Mouse (Mus musculus) C2C12 (cell line): ENCODE results near the gene Gm12169.

Source experiments
- CEBPB ChIP-seq: IDR thresholded peaks from one replicate; pipeline ENCODE4 v1.6.1; 2011; ENCODE audit warnings: low read depth, mild to moderate bottlenecking, control low read depth, moderate library complexity
- CTCF ChIP-seq: IDR thresholded peaks from one replicate; pipeline ENCODE4 v1.5.1; 2011; ENCODE audit not compliant: control insufficient read depth, insufficient read depth, insufficient read length
- USF1 ChIP-seq: IDR thresholded peaks from one replicate; pipeline ENCODE4 v1.6.1; 2011; ENCODE audit warnings: low read depth, mild to moderate bottlenecking, control low read depth, moderate library complexity

DNA sequence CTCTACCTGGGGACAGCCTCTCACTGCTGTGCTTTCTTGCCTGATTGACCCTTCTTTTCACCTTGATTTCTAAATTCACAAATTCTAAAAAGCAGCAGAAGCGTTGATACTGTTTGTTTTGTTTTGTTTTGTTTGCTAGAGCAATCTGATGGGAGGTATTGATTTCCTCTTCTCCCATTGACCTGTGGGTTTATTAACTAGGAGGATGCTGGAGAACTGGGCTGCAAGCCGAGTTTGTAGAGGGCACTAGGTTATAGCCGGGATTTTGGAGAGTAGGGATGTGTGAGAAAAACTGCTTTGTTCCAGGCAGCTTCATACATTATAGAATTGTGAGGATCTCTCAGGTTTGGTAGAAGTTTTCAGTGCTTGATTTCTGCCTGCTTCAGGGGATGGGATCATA, 56.4 kb downstream of the Gm12169 start:
- TF ChIP-seq USF1 (no peak), CTCF (no peak), CEBPB (no peak)
